Mouse (Mus musculus) limb, embryonic 13.5 days (tissue): ENCODE measurements at regions not wholly inside any gene's neighbourhood (a gene's known extent, or its start where the extent isn't known, plus 50 kb on each side); places are given as distances from the start of the nearest gene placed in this dataset.
"Not testable (repeated sequence)": the region's sequence is repeated elsewhere in the genome, so short reads cannot be mapped to it uniquely, and the experiment has no call there.

Experiments
- ATAC-seq: fragments of 200-750 bp; cut with Nextera tagmentation; 2 replicates; pipeline ENCODE4 v1.8.0; 2017; ENCODE audit warnings: low read depth, moderate number of reproducible peaks, moderate TSS enrichment; ENCODE audit not compliant: low FRiP score
- H3K27ac ChIP-seq: fragments of 300-500 bp; sonication (generic); 2 replicates; pipeline ENCODE4 v1.5.1; 2015; ENCODE audit warnings: inconsistent platforms, mild to moderate bottlenecking, moderate library complexity
- H3K27me3 ChIP-seq: fragments of 300-500 bp; sonication (generic); 2 replicates; pipeline ENCODE4 v1.6.1; 2015; ENCODE audit warnings: mild to moderate bottlenecking, inconsistent platforms
- H3K36me3 ChIP-seq: fragments of 300-500 bp; sonication (generic); 2 replicates; pipeline ENCODE4 v1.6.1; 2015; ENCODE audit warnings: inconsistent platforms, mild to moderate bottlenecking, moderate library complexity
- H3K4me1 ChIP-seq: fragments of 300-500 bp; sonication (generic); 2 replicates; pipeline ENCODE4 v1.6.1; 2015; ENCODE audit warnings: inconsistent platforms
- H3K4me2 ChIP-seq: fragments of 300-500 bp; sonication (generic); replicated peaks from 2 replicates; pipeline ENCODE4 v1.6.1; 2015; ENCODE audit warnings: inconsistent platforms, mild to moderate bottlenecking, moderate library complexity
- H3K4me3 ChIP-seq: fragments of 300-500 bp; sonication (generic); 2 replicates; pipeline ENCODE4 v1.5.1; 2015; ENCODE audit warnings: moderate library complexity, mild to moderate bottlenecking, inconsistent platforms
- H3K9ac ChIP-seq: fragments of 300-500 bp; sonication (generic); 2 replicates; pipeline ENCODE4 v1.6.1; 2015; ENCODE audit warnings: mild to moderate bottlenecking, inconsistent platforms
- H3K9me3 ChIP-seq: fragments of 300-500 bp; sonication (generic); 2 replicates; pipeline ENCODE4 v1.6.1; 2016; ENCODE audit warnings: inconsistent platforms
- WGBS: fragments of 180-500 bp; shearing (Covaris S2); methylation state at CpG from one replicate; pipeline ENCODE4 v1.1.7; 2015; 5-methylcytosine and 5-hydroxymethylcytosine counted together

GRCm38 (mm10) chr1:83831900-83832535 is 424.0 kb upstream of the Sphkap start:
- H3K4me2 ChIP-seq = no peak overlapping the region
- H3K9me3 ChIP-seq = no peaks in the 10 kb centered on the region
- no peaks in the 10 kb centered on the region for H3K4me1 ChIP-seq
- H3K27ac ChIP-seq = no peak overlapping the region
- H3K4me3 ChIP-seq = no peak overlapping the region
- H3K27me3 ChIP-seq = no peaks in the 10 kb centered on the region
- ATAC-seq = no peak
- no peak overlapping the region for H3K9ac ChIP-seq
- H3K36me3 ChIP-seq = no peaks in the 10 kb centered on the region
- WGBS = 83% methylated on average over 3 of the region's 3 CpGs

- no peak for ATAC-seq
- Histone ChIP-seq H3K9me3 (no peaks in the 10 kb centered on the region), H3K27ac (no peak overlapping the region), H3K27me3 (no peaks in the 10 kb centered on the region), H3K4me1 (no peaks in the 10 kb centered on the region), H3K36me3 (no peaks in the 10 kb centered on the region), H3K4me3 (no peak overlapping the region), H3K9ac (no peak overlapping the region), H3K4me2 (no peak overlapping the region)
- 88% methylated on average over 6 of the region's 6 CpGs for WGBS
Observed at GRCm38 (mm10) chr1:83830025-83830645, 422.1 kb upstream of the Sphkap start.

GRCm38 (mm10) chr1:83811162-83811561 is 403.2 kb upstream of the Sphkap start:
- not testable (repeated sequence) for H3K4me3 ChIP-seq, H3K9me3 ChIP-seq, H3K27ac ChIP-seq, H3K4me2 ChIP-seq, H3K27me3 ChIP-seq, ATAC-seq, H3K9ac ChIP-seq, H3K4me1 ChIP-seq, H3K36me3 ChIP-seq
- 48% methylated on average over 6 of the region's 6 CpGs for whole genome bisulfite sequencing

GRCm38 (mm10) chr1:83808432-83808831 is 400.4 kb upstream of the Sphkap start:
- no peak for ATAC-seq
- Histone ChIP-seq H3K4me2 (no peak overlapping the region), H3K27me3 (no peaks in the 10 kb centered on the region), H3K9ac (no peak overlapping the region), H3K36me3 (no peaks in the 10 kb centered on the region), H3K9me3 (no peaks in the 10 kb centered on the region), H3K27ac (no peak overlapping the region), H3K4me3 (no peak overlapping the region), H3K4me1 (no peaks in the 10 kb centered on the region)
- WGBS = 73% methylated on average over 6 of the region's 6 CpGs

- no peak overlapping the region for H3K4me2 ChIP-seq
- ATAC-seq = no peak
- no peak overlapping the region for H3K4me3 ChIP-seq
- no peaks in the 10 kb centered on the region for H3K9me3 ChIP-seq
- 74% methylated on average over 2 of the region's 2 CpGs for WGBS
- no peaks in the 10 kb centered on the region for H3K4me1 ChIP-seq
- no peak overlapping the region for H3K27ac ChIP-seq
- H3K27me3 ChIP-seq = no peaks in the 10 kb centered on the region
- no peak overlapping the region for H3K9ac ChIP-seq
- no peaks in the 10 kb centered on the region for H3K36me3 ChIP-seq
Observed at GRCm38 (mm10) chr1:83803345-83804041, 395.5 kb upstream of the Sphkap start.

GRCm38 (mm10) chr1:83801759-83802158 is 393.8 kb upstream of the Sphkap start:
- H3K27ac ChIP-seq = no peak overlapping the region
- no peaks in the 10 kb centered on the region for H3K9me3 ChIP-seq
- H3K36me3 ChIP-seq = no peaks in the 10 kb centered on the region
- ATAC-seq = no peak
- no peak overlapping the region for H3K4me3 ChIP-seq
- H3K4me2 ChIP-seq = no peak overlapping the region
- H3K27me3 ChIP-seq = no peaks in the 10 kb centered on the region
- no peak overlapping the region for H3K9ac ChIP-seq
- H3K4me1 ChIP-seq = 0 out of 2 replicates have a peak, but pooled peaks cover 4% of the 10 kb centered on the region

- Histone ChIP-seq H3K27ac (no peak overlapping the region), H3K27me3 (no peaks in the 10 kb centered on the region), H3K9me3 (no peaks in the 10 kb centered on the region), H3K4me3 (no peak overlapping the region), H3K4me2 (no peak overlapping the region), H3K9ac (no peak overlapping the region), H3K4me1 (0 out of 2 replicates have a peak, but pooled peaks cover 5% of the 10 kb centered on the region), H3K36me3 (no peaks in the 10 kb centered on the region)
- ATAC-seq = no peak
- WGBS = 45% methylated on average over 7 of the region's 7 CpGs
Observed at GRCm38 (mm10) chr1:83796961-83797891, 389.2 kb upstream of the Sphkap start.

- ATAC-seq = no peak
- 55% methylated on average over 1 of the region's 1 CpGs for WGBS
Observed at GRCm38 (mm10) chr1:83777151-83777550, 369.2 kb upstream of the Sphkap start.

GRCm38 (mm10) chr1:83771160-83771559 is 363.2 kb upstream of the Sphkap start:
- WGBS = 64% methylated on average over 3 of the region's 3 CpGs

More at GRCm38 (mm10) chr1:83777151-83777550, 369.2 kb upstream of the Sphkap start:
- no peak overlapping the region for H3K9ac ChIP-seq
- H3K4me3 ChIP-seq = no peak overlapping the region
- no peak overlapping the region for H3K27ac ChIP-seq
- no peaks in the 10 kb centered on the region for H3K9me3 ChIP-seq
- no peak overlapping the region for H3K4me2 ChIP-seq
- no peaks in the 10 kb centered on the region for H3K4me1 ChIP-seq
- H3K36me3 ChIP-seq = no peaks in the 10 kb centered on the region
- H3K27me3 ChIP-seq = no peaks in the 10 kb centered on the region

GRCm38 (mm10) chr1:83761499-83761898 is 353.5 kb upstream of the Sphkap start:
- Histone ChIP-seq H3K4me1 (no peaks in the 10 kb centered on the region), H3K36me3 (no peaks in the 10 kb centered on the region), H3K9me3 (no peaks in the 10 kb centered on the region), H3K9ac (no peak overlapping the region), H3K4me2 (no peak overlapping the region), H3K4me3 (no peak overlapping the region), H3K27me3 (no peaks in the 10 kb centered on the region), H3K27ac (no peak overlapping the region)
- 82% methylated on average over 4 of the region's 4 CpGs for WGBS
- no peak for ATAC-seq

More at GRCm38 (mm10) chr1:83771160-83771559, 363.2 kb upstream of the Sphkap start:
- Histone ChIP-seq H3K4me1 (no peaks in the 10 kb centered on the region), H3K27ac (no peak overlapping the region), H3K9me3 (no peaks in the 10 kb centered on the region), H3K9ac (no peak overlapping the region), H3K36me3 (no peaks in the 10 kb centered on the region), H3K4me2 (no peak overlapping the region), H3K4me3 (no peak overlapping the region), H3K27me3 (0 out of 2 replicates have a peak, but pooled peaks cover 4% of the 10 kb centered on the region)
- ATAC-seq = no peak

- no peaks in the 10 kb centered on the region for H3K4me1 ChIP-seq
- no peaks in the 10 kb centered on the region for H3K27me3 ChIP-seq
- no peak overlapping the region for H3K4me2 ChIP-seq
- ATAC-seq = no peak
- H3K36me3 ChIP-seq = no peaks in the 10 kb centered on the region
- H3K9me3 ChIP-seq = no peaks in the 10 kb centered on the region
- no peak overlapping the region for H3K27ac ChIP-seq
- no peak overlapping the region for H3K4me3 ChIP-seq
- no peak overlapping the region for H3K9ac ChIP-seq
Observed at GRCm38 (mm10) chr1:83756866-83757265, 348.9 kb upstream of the Sphkap start.

- no peak overlapping the region for H3K27ac ChIP-seq
- no peaks in the 10 kb centered on the region for H3K4me1 ChIP-seq
- ATAC-seq = no peak
- H3K4me2 ChIP-seq = no peak overlapping the region
- no peaks in the 10 kb centered on the region for H3K36me3 ChIP-seq
- H3K9ac ChIP-seq = no peak overlapping the region
- no peak overlapping the region for H3K4me3 ChIP-seq
- 89% methylated on average over 1 of the region's 1 CpGs for WGBS
- H3K27me3 ChIP-seq = no peaks in the 10 kb centered on the region; the same call in 1 of the 2 replicates
- H3K9me3 ChIP-seq = no peaks in the 10 kb centered on the region
Observed at GRCm38 (mm10) chr1:83755336-83755735, 347.3 kb upstream of the Sphkap start.
